Mouse (Mus musculus) embryonic facial prominence, embryonic 14.5 days (tissue): ENCODE measurements at regions not wholly inside any gene's neighbourhood (a gene's known extent, or its start where the extent isn't known, plus 50 kb on each side); places are given as distances from the start of the nearest gene placed in this dataset.

Source experiments
- ATAC-seq: fragments of 200-750 bp; cut with Nextera tagmentation; 2 replicates; pipeline ENCODE4 v1.8.0; 2017; ENCODE audit warnings: low read depth, moderate number of reproducible peaks, moderate TSS enrichment
- DNase-seq: peaks from one replicate; pipeline ENCODE4 v3.0.0-alpha.2; 2015; ENCODE audit warnings: low spot score
- H3K27ac ChIP-seq: fragments of 300-500 bp; sonication (generic); replicated peaks from 2 replicates; pipeline ENCODE4 v1.5.1; 2014; ENCODE audit warnings: low read depth, mild to moderate bottlenecking, low read length, moderate library complexity
- H3K27me3 ChIP-seq: fragments of 300-500 bp; sonication (generic); replicated peaks from 2 replicates; pipeline ENCODE4 v1.6.1; 2014; ENCODE audit warnings: low read length; ENCODE audit not compliant: control insufficient read depth, insufficient read depth
- H3K36me3 ChIP-seq: fragments of 300-500 bp; sonication (generic); 2 replicates; pipeline ENCODE4 v1.6.1; 2014; ENCODE audit warnings: low read length, mixed read lengths; ENCODE audit not compliant: control insufficient read depth, insufficient read depth
- H3K4me1 ChIP-seq: fragments of 300-500 bp; sonication (generic); 2 replicates; pipeline ENCODE4 v1.6.1; 2014; ENCODE audit warnings: antibody characterized with exemption, low read length; ENCODE audit not compliant: control insufficient read depth, insufficient read depth
- H3K4me2 ChIP-seq: fragments of 300-500 bp; sonication (generic); 2 replicates; pipeline ENCODE4 v1.6.1; 2014; ENCODE audit warnings: low read depth, mild to moderate bottlenecking, low read length, moderate library complexity, mixed read lengths
- H3K4me3 ChIP-seq: fragments of 300-500 bp; sonication (generic); 2 replicates; pipeline ENCODE4 v1.5.1; 2014; ENCODE audit warnings: low read depth, mild to moderate bottlenecking, low read length
- H3K9ac ChIP-seq: fragments of 300-500 bp; sonication (generic); 2 replicates; pipeline ENCODE4 v1.6.1; 2014; ENCODE audit warnings: low read depth, mild to moderate bottlenecking, low read length, moderate library complexity, mixed read lengths
- H3K9me3 ChIP-seq: fragments of 300-500 bp; sonication (generic); 2 replicates; pipeline ENCODE4 v1.6.1; 2016; ENCODE audit warnings: low read length; ENCODE audit not compliant: control insufficient read depth
- WGBS: fragments of 180-500 bp; shearing (Covaris S2); extraction: QIAGEN DNeasy Blood & Tissue Kit; methylation state at CpG from one replicate; pipeline ENCODE4 v1.1.7; 2014; 5-methylcytosine and 5-hydroxymethylcytosine counted together

DNA sequence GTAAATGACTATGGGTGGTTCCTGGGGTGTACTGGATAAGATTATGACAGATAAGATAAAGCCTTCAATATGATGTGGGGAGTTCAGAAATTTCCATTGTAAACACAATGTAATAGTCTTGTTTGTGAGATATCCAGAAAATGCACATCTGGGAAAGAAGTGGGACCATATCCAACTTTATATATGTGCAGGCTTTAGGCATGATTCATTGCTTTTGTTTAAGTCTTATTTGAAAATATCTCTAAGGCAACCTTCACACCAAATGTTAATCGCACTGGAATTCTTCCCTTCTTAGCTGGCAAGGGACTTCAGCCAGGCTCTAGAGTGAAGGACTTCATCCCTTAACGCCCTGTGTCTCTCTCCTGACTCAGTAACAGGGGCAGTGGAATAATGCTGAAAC is 250.3 kb downstream of the Hs3st3b1 start:
- Histone ChIP-seq H3K9ac (no peak overlapping the region), H3K4me1 (no peaks in the 10 kb centered on the region), H3K4me2 (no peak overlapping the region), H3K27ac (no peak overlapping the region), H3K9me3 (no peaks in the 10 kb centered on the region), H3K27me3 (no peaks in the 10 kb centered on the region), H3K36me3 (no peaks in the 10 kb centered on the region), H3K4me3 (no peak overlapping the region)
- DNase-seq: peak; percentile 57
- ATAC-seq: no peak
- WGBS: 53% methylated on average over 2 of the region's 2 CpGs

DNA sequence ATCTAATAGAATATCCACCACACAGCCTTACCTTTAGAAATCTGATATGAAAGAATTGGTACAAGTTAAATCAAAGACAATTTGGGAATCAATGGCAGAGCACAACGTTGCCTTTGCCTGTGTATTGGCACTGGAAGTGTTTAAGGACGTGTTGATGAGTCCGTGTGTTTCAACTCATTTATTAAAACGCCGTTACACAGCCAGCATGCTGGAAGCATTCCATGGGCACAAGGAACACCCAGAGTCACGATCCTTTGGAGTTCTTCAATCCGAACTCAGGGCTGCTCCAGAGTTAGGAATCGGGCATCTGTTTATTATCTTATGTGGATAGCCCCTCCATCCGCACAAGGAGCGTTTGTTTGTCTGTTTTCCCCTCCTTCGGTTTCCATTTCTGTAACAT is 244.2 kb downstream of the Hs3st3b1 start:
- Histone ChIP-seq H3K27me3 (no peaks in the 10 kb centered on the region), H3K36me3 (no peaks in the 10 kb centered on the region), H3K4me2 (no peak overlapping the region), H3K4me1 (no peaks in the 10 kb centered on the region), H3K27ac (no peak overlapping the region), H3K9ac (no peak overlapping the region), H3K4me3 (no peak overlapping the region), H3K9me3 (no peaks in the 10 kb centered on the region)
- DNase-seq (no peak), ATAC-seq (no peak)
- 70% methylated on average over 11 of the region's 11 CpGs for WGBS

DNA sequence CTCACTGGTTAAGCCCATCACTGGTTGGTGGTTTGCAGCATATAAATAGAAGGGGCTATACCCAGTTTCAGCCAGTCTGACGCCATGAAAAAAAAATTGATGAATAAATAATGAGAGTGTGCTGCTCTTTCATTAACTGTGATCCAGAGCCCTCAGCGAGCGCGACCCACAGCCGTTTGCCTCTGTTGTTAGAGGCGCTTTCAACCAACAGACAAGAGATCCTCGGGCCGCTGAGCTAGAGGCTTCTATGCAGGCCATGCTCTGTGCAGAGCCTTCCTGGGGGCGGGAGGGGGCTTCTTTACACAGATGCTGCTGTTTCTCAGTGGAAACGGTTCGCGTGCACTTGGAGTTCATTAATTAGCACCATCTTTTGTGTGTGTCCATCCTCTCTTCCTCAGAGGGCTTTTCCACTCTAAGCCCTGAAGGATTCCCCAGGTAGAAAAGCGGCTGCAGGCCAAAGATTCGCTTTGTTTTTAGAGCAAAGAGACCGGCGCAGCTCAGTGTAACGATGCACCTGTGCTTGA is 243.6 kb downstream of the Hs3st3b1 start:
- Histone ChIP-seq H3K36me3 (no peaks in the 10 kb centered on the region), H3K4me3 (no peak overlapping the region), H3K9me3 (no peaks in the 10 kb centered on the region), H3K27me3 (no peaks in the 10 kb centered on the region), H3K4me1 (no peaks in the 10 kb centered on the region), H3K27ac (no peak overlapping the region), H3K9ac (no peak overlapping the region), H3K4me2 (no peak overlapping the region)
- no peak for ATAC-seq
- DNase-seq: peak; percentile 23
- 70% methylated on average over 17 of the region's 17 CpGs for WGBS

DNA sequence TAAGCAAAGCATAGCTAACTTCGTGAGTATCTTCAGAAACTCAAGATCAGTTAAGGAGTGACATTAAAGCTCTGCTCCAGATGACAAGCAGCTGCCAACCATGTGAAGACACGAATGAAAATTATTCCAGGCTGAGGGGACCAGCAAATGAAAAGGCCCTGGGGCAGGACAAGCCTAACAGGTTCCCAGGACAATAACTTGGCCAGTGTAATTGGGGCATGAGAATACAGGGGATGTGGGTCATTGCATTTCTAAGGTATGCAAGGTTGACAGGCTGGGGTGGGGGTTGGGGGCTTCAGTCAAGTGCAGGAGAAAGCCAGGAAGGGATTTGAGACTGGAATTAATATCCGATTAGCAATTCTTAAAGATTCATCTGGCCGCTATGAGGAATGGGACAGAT is 242.6 kb downstream of the Hs3st3b1 start:
- H3K27me3 ChIP-seq: no peaks in the 10 kb centered on the region
- no peaks in the 10 kb centered on the region for H3K4me1 ChIP-seq
- H3K27ac ChIP-seq: no peak overlapping the region
- H3K4me2 ChIP-seq: no peak overlapping the region
- no peak overlapping the region for H3K4me3 ChIP-seq
- no peaks in the 10 kb centered on the region for H3K36me3 ChIP-seq
- ATAC-seq (no peak), DNase-seq (no peak)
- H3K9ac ChIP-seq: no peak overlapping the region
- WGBS: 53% methylated on average over 4 of the region's 4 CpGs
- no peaks in the 10 kb centered on the region for H3K9me3 ChIP-seq

DNA sequence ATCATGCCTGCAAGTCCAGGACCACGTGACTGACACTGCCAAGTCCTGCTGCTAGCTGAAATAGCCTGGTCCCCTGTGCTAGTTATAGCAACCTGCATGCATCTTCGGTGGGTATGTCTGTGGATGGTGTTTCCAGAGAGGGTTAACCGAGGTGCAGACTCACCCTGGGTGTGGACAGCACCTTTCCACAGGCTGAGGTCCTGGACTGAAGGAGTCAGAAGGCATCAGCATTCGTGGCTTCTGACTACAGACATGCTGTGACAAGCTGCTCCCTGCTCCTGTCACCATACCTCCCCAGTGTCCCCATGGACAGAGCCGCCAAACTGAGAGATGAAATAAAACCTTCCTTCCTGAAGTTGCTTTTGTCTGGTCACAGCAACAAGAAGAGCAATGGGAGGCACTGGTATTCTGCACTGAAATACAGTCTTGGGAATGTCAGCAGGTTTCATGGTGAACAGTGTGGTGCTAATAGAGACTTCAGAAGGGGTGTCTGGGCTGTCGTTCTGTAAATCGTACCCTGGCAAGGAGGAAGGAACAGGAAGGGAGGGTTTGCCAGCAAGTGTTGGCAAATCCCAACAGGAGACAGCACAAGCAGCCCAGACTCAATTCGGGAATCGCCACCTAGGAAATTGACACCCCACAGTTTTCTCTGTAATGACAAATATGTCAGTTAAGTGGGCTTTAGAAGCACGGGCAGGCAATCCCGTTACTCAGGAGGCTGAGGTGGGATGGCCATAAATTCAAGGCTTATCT is 237.7 kb downstream of the Hs3st3b1 start:
- Histone ChIP-seq H3K27me3 (no peaks in the 10 kb centered on the region), H3K4me2 (no peak overlapping the region), H3K4me1 (no peaks in the 10 kb centered on the region), H3K9ac (no peak overlapping the region), H3K36me3 (no peaks in the 10 kb centered on the region), H3K4me3 (no peak overlapping the region), H3K9me3 (no peaks in the 10 kb centered on the region), H3K27ac (no peak overlapping the region)
- DNase-seq (no peak), ATAC-seq (no peak)
- 66% methylated on average over 11 of the region's 11 CpGs for WGBS

DNA sequence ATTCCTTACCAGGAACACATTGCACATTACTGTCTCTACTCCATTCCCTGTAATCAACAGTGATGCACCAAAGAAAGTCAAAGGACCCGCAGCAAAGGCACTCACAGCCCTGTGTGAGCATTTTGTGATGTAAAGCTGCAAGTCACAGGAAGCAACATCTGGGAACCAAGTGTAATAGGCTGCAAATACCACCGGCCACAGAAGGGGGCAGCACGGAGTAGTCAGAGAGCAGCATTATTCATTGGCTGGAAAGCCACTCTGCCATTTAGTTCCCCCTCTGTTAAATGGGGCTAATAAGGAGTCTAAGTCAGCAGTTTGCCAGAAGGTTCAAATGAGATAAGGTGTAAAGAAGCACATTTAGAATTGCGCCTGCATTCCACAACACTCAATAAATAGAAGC is 231.0 kb downstream of the Hs3st3b1 start:
- no peak overlapping the region for H3K9ac ChIP-seq
- H3K4me1 ChIP-seq: no peaks in the 10 kb centered on the region
- no peaks in the 10 kb centered on the region for H3K36me3 ChIP-seq
- DNase-seq: no peak
- no peak overlapping the region for H3K27ac ChIP-seq
- no peaks in the 10 kb centered on the region for H3K9me3 ChIP-seq
- no peak overlapping the region for H3K4me3 ChIP-seq
- no peaks in the 10 kb centered on the region for H3K27me3 ChIP-seq
- 52% methylated on average over 4 of the region's 4 CpGs for WGBS
- no peak for ATAC-seq
- H3K4me2 ChIP-seq: no peak overlapping the region

DNA sequence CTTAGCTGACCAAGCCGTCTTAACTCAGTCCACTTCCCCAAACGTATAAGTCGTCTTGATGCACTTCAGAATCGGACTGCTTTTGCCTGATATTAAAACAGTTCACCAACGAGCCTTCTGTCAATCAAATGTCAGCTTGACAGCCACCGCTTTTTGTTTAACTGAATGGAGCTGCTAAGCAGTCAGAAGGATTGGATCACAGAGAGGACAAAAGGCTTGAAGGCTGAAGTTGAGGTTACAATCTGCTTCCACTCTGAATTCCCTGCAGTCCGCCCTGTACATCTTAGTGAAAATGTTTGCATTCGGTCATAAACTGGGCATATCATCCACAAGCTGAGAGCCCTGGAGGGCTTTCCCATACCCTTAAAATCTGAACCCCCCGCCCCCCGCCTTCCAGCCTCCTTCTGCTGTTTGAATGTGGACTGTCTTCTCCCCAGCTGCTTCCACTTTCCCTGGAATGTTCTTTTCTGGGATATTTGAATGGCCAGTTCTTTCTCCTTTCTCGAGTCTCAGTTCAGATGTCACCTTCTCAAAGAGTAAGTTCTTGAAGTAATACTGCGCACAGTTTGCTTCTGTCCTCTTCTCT is 217.0 kb downstream of the Hs3st3b1 start:
- DNase-seq (no peak), ATAC-seq (no peak)
- no peak overlapping the region for H3K4me3 ChIP-seq
- H3K9me3 ChIP-seq: no peaks in the 10 kb centered on the region
- H3K27ac ChIP-seq: no peak overlapping the region
- no peak overlapping the region for H3K9ac ChIP-seq
- 34% methylated on average over 12 of the region's 12 CpGs for WGBS
- no peaks in the 10 kb centered on the region for H3K27me3 ChIP-seq
- no peak overlapping the region for H3K4me2 ChIP-seq
- no peaks in the 10 kb centered on the region for H3K36me3 ChIP-seq
- 0 out of 2 replicates have a peak, but pooled peaks cover 8% of the 10 kb centered on the region for H3K4me1 ChIP-seq

DNA sequence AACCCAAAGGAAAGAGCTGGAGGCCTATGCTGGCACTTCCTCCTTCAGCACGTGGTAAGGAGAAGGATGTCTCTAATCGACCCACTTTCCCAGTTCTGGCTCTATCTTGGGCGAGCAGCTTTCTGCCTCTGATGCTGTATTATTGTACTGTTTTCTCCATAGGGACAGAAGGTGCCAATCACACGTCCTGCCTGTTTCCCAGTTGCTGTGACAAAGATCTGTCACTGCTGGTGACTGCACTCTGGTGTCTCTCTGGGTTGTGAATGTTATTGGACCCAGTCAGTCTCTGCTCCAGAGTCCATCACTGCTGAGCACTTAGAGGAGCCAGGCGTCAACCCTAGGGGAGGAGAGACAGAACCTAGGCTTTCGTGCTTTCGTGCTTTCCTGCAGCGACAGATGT is 216.0 kb downstream of the Hs3st3b1 start:
- H3K4me2 ChIP-seq: no peak overlapping the region
- no peak for DNase-seq
- H3K4me1 ChIP-seq: 0 out of 2 replicates have a peak, but pooled peaks cover 8% of the 10 kb centered on the region
- ATAC-seq: no peak
- 61% methylated on average over 8 of the region's 8 CpGs for WGBS
- H3K36me3 ChIP-seq: no peaks in the 10 kb centered on the region
- H3K4me3 ChIP-seq: no peak overlapping the region
- no peaks in the 10 kb centered on the region for H3K27me3 ChIP-seq
- H3K9ac ChIP-seq: no peak overlapping the region
- H3K27ac ChIP-seq: no peak overlapping the region
- no peaks in the 10 kb centered on the region for H3K9me3 ChIP-seq

DNA sequence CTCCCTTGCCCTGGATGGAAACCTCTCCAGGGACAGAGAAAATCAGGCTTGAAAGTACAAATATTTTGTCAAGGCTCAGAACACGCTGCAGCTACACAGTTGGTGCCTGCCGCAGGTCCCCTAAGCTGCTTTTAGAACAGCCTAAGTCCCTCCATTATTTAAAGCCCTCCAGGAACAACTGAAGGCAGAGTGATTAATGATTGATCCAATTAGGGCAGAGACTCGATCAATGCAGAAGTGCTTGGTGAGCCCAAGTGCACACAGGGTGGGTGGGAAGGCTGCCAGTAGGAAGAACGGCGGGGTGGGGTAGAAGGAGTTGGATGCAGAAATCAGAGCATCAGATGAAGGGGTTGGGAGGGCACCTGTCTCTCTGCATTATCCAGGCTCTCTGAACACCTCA is 215.0 kb downstream of the Hs3st3b1 start:
- 0 out of 2 replicates have a peak, but pooled peaks cover 13% of the 10 kb centered on the region for H3K4me1 ChIP-seq
- no peak overlapping the region for H3K9ac ChIP-seq
- H3K27ac ChIP-seq: no peak overlapping the region
- H3K36me3 ChIP-seq: no peaks in the 10 kb centered on the region
- no peaks in the 10 kb centered on the region for H3K27me3 ChIP-seq
- no peak for DNase-seq
- ATAC-seq: no peak
- WGBS: 34% methylated on average over 5 of the region's 5 CpGs
- no peaks in the 10 kb centered on the region for H3K9me3 ChIP-seq
- no peak overlapping the region for H3K4me2 ChIP-seq
- no peak overlapping the region for H3K4me3 ChIP-seq
